Mouse (Mus musculus) lung, adult 2 months (tissue): ENCODE measurements around the gene Atg13. TPM values are rescaled to one million over a fixed set of nuclear protein-coding genes. Genes with fewer than 3 reads are reported as not detected.

Experiments used
- DNase-seq: peaks from one replicate; pipeline ENCODE4 v3.0.0; 2022
- H3K4me1 ChIP-seq: fragments of 200-500 bp; 2 replicates; pipeline ENCODE4 v1.6.1; 2011; ENCODE audit warnings: low read length; ENCODE audit not compliant: control insufficient read depth, insufficient read depth
- H3K4me3 ChIP-seq: fragments of 200-500 bp; replicated peaks from 2 replicates; pipeline ENCODE3; 2011; ENCODE audit warnings: low read depth, mild to moderate bottlenecking, control low read depth, low read length; ENCODE audit errors: extremely low read depth
- CTCF ChIP-seq: fragments of 200-500 bp; IDR thresholded peaks from 2 replicates; pipeline ENCODE4 v1.5.1; 2011; ENCODE audit warnings: mild to moderate bottlenecking, low read length, control low read depth; ENCODE audit not compliant: insufficient read depth
- POLR2A ChIP-seq: fragments of 200-500 bp; IDR thresholded peaks from 2 replicates; pipeline ENCODE4 v1.6.1; 2011; ENCODE audit warnings: low read depth, mild to moderate bottlenecking, control low read depth, low read length, borderline replicate concordance; ENCODE audit errors: extremely low read depth
- WGBS: fragments of 180-500 bp; shearing (Covaris S2); methylation state at CpG from one replicate; pipeline ENCODE4 v1.1.7; 2018; 5-methylcytosine and 5-hydroxymethylcytosine counted together
- polyA plus RNA-seq: library from polyadenylated mRNA; depleted of rRNA; stranded (reverse); fragments of >200 nt; gene quantifications from 2 replicates; pipeline ENCODE4 v1.2.3, GENCODE M21; 2012; rRNA removed

Atg13 gene
- polyA plus RNA-seq, 1 experiment: 40.4 TPM

GRCm38 (mm10) chr2:91635486-91635885 lies 74.9 kb downstream of the Atg13 start:
- Histone ChIP-seq H3K4me3 (no peak overlapping the region), H3K4me1 (no peaks in the 10 kb centered on the region)
- DNase-seq: no peak
- TF ChIP-seq POLR2A (no peak), CTCF (no peak)
- WGBS: 75% methylated on average over 11 of the region's 11 CpGs

DNA sequence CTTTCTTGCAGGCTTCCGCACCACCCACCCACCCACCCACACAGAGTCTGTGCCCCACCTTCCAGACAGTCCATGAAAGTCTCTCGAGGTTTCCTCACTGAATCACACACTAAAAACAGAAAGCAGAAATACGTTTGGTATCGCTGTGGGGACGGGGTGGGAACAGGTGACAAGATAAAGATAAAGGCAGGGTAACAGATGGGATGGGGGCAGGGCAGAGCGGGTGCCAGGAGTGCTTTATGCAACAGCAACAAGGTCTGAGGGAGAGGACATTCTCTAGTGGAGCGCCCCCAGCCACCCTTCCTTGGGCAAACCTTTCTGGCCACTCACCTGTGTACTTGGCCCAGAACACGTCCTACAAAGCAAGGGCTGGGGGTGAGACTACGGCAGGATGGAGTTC lies 75.5 kb downstream of the Atg13 start:
- Histone ChIP-seq H3K4me1 (no peaks in the 10 kb centered on the region), H3K4me3 (no peak overlapping the region)
- WGBS: 79% methylated on average over 9 of the region's 9 CpGs
- DNase-seq: no peak
- TF ChIP-seq CTCF (no peak), POLR2A (no peak)

DNA sequence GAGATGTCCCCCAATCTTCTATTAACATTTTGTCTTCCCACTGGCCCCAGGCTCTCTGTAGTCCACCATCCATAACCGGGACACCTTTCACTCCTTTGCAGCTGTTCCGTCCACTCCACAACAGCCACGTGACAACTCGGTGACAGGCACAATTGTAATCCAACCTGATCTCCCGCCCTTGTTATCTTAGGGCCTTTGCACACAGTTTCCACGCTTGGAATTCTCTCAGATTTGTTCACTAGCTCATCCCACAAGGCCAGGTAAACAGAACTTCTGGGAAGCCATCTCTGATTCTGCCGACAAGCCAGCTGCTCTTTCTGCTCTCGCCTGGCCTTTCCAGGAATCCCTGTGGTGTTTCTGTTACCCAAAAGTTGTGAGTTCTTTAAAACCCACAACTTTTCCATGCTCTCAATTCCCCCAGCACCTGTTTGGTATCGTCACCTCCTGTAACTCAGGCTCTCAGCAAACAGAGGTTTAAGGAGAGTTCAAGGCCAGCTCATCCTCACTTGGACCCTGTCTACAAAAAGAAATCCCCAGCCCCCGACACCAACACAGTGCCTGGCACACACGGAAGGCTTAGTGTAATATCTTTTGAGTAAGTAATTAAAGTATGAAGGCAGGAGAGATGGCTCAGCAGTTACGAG lies 76.9 kb downstream of the Atg13 start:
- no peak for TF ChIP-seq POLR2A
- no peak for TF ChIP-seq CTCF
- no peak for DNase-seq
- 69% methylated on average over 12 of the region's 12 CpGs for WGBS
- Histone ChIP-seq H3K4me3 (no peak overlapping the region), H3K4me1 (no peaks in the 10 kb centered on the region)

- DNase-seq: no peak
- TF ChIP-seq POLR2A (no peak), CTCF (no peak)
- H3K4me3 ChIP-seq: no peak overlapping the region
- WGBS: 52% methylated on average over 5 of the region's 5 CpGs
- no peaks in the 10 kb centered on the region for H3K4me1 ChIP-seq
These were observed 78.1 kb downstream of the Atg13 start for GRCm38 (mm10) chr2:91632316-91632715.

DNA sequence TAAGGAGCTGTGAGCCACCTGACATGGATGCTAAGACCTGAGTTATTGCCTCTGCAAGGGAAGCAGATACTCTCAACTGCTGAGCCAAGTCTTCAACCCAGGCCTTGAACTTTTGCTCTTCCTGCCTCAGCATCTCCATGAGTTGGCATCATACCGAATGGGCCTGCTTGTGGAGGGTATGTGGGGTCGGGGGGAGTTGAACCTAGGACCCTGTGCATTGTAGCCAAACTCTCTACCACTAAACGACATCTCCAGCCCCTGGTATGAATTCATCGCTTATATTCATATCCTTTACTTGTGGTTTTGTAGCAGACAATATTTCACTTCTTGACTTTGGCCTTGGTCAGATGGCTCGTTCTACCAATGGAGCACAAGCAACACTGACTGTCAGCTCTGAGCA lies 78.5 kb downstream of the Atg13 start:
- Histone ChIP-seq H3K4me1 (no peaks in the 10 kb centered on the region), H3K4me3 (no peak overlapping the region)
- no peak for TF ChIP-seq POLR2A
- no peak for TF ChIP-seq CTCF
- WGBS: 77% methylated on average over 5 of the region's 5 CpGs
- DNase-seq: no peak

- 88% methylated on average over 12 of the region's 12 CpGs for WGBS
- no peak for TF ChIP-seq CTCF
- TF ChIP-seq POLR2A: no peak
- no peak for DNase-seq
- no peak overlapping the region for H3K4me3 ChIP-seq
- H3K4me1 ChIP-seq: no peaks in the 10 kb centered on the region
These were observed 80.0 kb downstream of the Atg13 start for GRCm38 (mm10) chr2:91630384-91630783.

GRCm38 (mm10) chr2:91629682-91630081 lies 80.7 kb downstream of the Atg13 start:
- no peak for DNase-seq
- WGBS: 79% methylated on average over 18 of the region's 18 CpGs
- Histone ChIP-seq H3K4me1 (no peaks in the 10 kb centered on the region), H3K4me3 (no peak overlapping the region)
- TF ChIP-seq POLR2A (no peak), CTCF (no peak)

- Histone ChIP-seq H3K4me1 (no peaks in the 10 kb centered on the region), H3K4me3 (no peak overlapping the region)
- 89% methylated on average over 8 of the region's 8 CpGs for WGBS
- no peak for DNase-seq
- TF ChIP-seq CTCF: no peak
- TF ChIP-seq POLR2A: no peak
These were observed 82.2 kb downstream of the Atg13 start for GRCm38 (mm10) chr2:91628171-91628570.

- no peak for DNase-seq
- H3K4me1 ChIP-seq: no peaks in the 10 kb centered on the region
- H3K4me3 ChIP-seq: no peak overlapping the region
- WGBS: 71% methylated on average over 5 of the region's 5 CpGs
- TF ChIP-seq CTCF (no peak), POLR2A (no peak)
These were observed 82.9 kb downstream of the Atg13 start for GRCm38 (mm10) chr2:91627486-91627885.

Other genes with a start within 250 kb of the Atg13 start
- gene Ckap5, start 183.8 kb downstream of the Atg13 start, polyA plus RNA-seq: 4.7 and 9.1 TPM in 2 replicates
- 0.44 and 1.2 TPM in 2 replicates for gene F2, start 74.2 kb downstream of the Atg13 start, polyA plus RNA-seq
- gene Zfp408, start 60.8 kb downstream of the Atg13 start, polyA plus RNA-seq: 14.5 and 17.2 TPM in 2 replicates
- gene Arhgap1, start 60.7 kb downstream of the Atg13 start, polyA plus RNA-seq: 130 and 170 TPM in 2 replicates
- gene Harbi1, start 276 bp upstream of the Atg13 start, polyA plus RNA-seq: 1.9 and 3.5 TPM in 2 replicates
- gene Ambra1, start 19.6 kb upstream of the Atg13 start, polyA plus RNA-seq: 16.6 and 20.0 TPM in 2 replicates
- gene Chrm4, start 216.7 kb upstream of the Atg13 start, polyA plus RNA-seq: 0.10 and 0.13 TPM in 2 replicates
- gene Mdk, start 221.7 kb upstream of the Atg13 start, polyA plus RNA-seq: 10.0 and 10.1 TPM in 2 replicates
- gene Gm9821, start 235.1 kb upstream of the Atg13 start, polyA plus RNA-seq: not detected in 2 replicates